Mouse (Mus musculus): ENCODE results near the gene Acad12. TPM values are rescaled to one million over a fixed set of nuclear protein-coding genes. Genes with fewer than 3 reads are reported as not detected.

Gene Acad12
- polyA plus RNA-seq (2014; fragmentation: Nextera tagmentation; extraction: Ambion mirVana), result 1.8 and 2.8 TPM in 2 replicates

DNA sequence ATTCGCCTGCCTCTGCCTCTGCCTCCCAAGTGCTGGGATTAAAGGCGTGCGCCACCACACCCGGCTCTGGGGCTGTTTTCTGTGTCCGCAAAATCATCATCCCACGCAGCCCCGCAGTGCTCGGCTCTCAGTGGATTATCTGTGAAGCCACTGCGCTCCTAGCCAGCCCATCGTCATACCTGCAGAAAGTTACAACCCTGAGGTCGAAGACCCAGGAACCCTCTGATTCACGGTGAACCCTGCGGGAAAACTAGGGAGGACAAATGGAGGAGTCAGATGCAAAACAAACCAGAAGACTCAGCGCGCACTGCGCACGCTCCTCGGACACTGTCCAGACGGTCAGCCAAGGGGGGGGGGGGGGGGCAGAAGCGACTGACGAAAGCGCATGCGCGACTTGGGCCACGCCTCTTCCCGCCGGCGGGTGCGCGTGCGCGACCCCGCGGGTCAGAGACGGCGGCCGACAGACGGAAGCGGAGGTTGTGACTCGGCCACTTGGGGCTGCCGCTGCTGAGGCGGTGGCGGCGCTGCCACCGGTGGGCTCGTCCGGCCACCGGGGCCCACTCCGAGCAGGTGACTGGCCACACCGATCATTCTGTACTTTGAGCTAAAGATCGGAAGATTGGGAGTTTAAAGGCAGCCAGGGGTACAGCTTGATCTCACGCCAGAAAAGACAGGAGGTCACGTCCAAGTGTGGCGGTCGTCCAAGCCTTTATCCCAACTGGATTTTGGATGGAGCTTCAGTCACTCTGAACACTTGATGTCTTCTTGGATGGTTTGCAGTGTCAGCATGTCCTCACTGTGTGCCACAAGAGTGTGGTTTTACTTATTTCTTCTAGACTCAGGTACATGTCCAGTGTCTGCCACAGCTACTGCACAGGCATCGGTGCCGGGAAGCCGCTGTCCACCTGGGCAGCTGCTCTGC is at the start of gene Acad12:
Gene Acad12 (minus strand): TSS at position 347 of the 922 bp plus-strand sequence.
- ATAC-seq (ENCODE audit: low FRiP score), result peak; percentile 92
- no peaks in the 10 kb centered on the region for H3K9me3 ChIP-seq (ENCODE audit: control insufficient read depth, low read length)
- H3K27ac ChIP-seq (ENCODE audit: low read depth, low read length), result peak within 1 kb of the TSS; percentile 79
- DNase-seq (ENCODE audit: low spot score), result peak; percentile 96
- H3K36me3 ChIP-seq (ENCODE audit: control insufficient read depth, insufficient read depth, low read length), result no peaks in the 10 kb centered on the region
- H3K9ac ChIP-seq (ENCODE audit: low read depth, low read length), result peak within 1 kb of the TSS; percentile 84
- 0 out of 2 replicates have a peak, but pooled peaks cover 2% of the 10 kb centered on the region for H3K4me1 ChIP-seq (replicated peaks; ENCODE audit: control insufficient read depth, insufficient read depth, low read length)
- peak within 1 kb of the TSS; percentile 80 for H3K4me2 ChIP-seq (replicated peaks; ENCODE audit: low read depth, low read length)
- WGBS, result 2% methylated on average over 52 of the region's 58 CpGs
- no peaks in the 10 kb centered on the region for H3K27me3 ChIP-seq (ENCODE audit: control insufficient read depth, insufficient read depth, low read length)
- H3K4me3 ChIP-seq (ENCODE audit: low read depth, low read length), result peak within 1 kb of the TSS; percentile 65

DNA sequence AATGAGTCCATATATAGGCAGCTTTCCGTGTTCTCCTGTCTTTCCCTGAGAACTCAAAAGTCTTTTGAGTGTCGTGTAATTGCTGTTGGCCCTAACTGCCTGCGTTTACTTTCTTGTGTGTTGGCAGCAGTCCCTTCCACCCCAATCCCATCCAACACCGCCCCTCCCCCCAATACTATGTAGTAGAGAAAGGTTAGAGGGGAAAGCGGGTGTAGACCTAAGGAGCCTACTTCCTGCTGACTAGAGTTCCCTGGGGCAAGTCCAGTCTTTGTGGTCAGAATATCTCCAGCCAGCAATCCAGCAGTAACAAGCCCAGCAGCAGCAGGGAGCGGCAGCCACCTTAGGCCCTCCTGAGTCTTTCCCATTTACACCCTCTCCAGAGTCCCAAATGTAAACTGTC is 49.7 kb upstream of the Acad12 start:
- no peaks in the 10 kb centered on the region for H3K4me1 ChIP-seq (replicated peaks; ENCODE audit: control insufficient read depth, insufficient read depth, low read length)
- no peak overlapping the region for H3K27ac ChIP-seq (ENCODE audit: low read depth, low read length)
- DNase-seq (ENCODE audit: low spot score) (no peak), ATAC-seq (ENCODE audit: low FRiP score) (no peak)
- H3K36me3 ChIP-seq (ENCODE audit: control insufficient read depth, insufficient read depth, low read length), result no peaks in the 10 kb centered on the region; the same call in 1 of the 2 replicates
- no peak overlapping the region for H3K4me2 ChIP-seq (replicated peaks; ENCODE audit: low read depth, low read length)
- H3K4me3 ChIP-seq (ENCODE audit: low read depth, low read length), result no peak overlapping the region
- WGBS, result 83% methylated on average over 6 of the region's 6 CpGs
- H3K27me3 ChIP-seq (ENCODE audit: control insufficient read depth, insufficient read depth, low read length), result no peaks in the 10 kb centered on the region
- H3K9me3 ChIP-seq (ENCODE audit: control insufficient read depth, low read length), result no peaks in the 10 kb centered on the region
- no peak overlapping the region for H3K9ac ChIP-seq (ENCODE audit: low read depth, low read length)

DNA sequence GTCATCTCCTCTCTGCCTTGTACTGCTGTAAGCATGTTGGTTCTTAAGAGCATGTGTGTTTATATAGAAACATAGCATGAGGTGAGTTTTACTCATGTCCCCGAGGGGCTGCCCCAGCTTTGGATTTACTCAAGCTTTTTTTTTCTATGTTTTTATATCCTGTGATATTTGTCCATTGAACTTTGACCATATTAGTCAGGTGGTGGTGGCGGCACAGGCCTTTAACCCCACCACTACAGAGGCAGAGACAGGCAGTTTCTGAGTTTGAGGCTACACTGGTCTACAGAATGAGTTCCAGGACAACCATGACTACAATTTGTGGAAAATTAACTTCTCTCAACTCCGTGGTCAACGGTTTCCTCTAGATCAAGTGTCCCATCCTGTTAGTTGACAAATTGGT is 48.3 kb upstream of the Acad12 start:
- Histone ChIP-seq H3K27me3 (ENCODE audit: control insufficient read depth, insufficient read depth, low read length) (no peaks in the 10 kb centered on the region), H3K4me3 (ENCODE audit: low read depth, low read length) (no peak overlapping the region), H3K9ac (ENCODE audit: low read depth, low read length) (no peak overlapping the region), H3K4me2 (replicated peaks; ENCODE audit: low read depth, low read length) (no peak overlapping the region), H3K4me1 (replicated peaks; ENCODE audit: control insufficient read depth, insufficient read depth, low read length) (no peaks in the 10 kb centered on the region), H3K9me3 (ENCODE audit: control insufficient read depth, low read length) (no peaks in the 10 kb centered on the region), H3K36me3 (ENCODE audit: control insufficient read depth, insufficient read depth, low read length) (peaks cover 3% of the 10 kb centered on the region), H3K27ac (ENCODE audit: low read depth, low read length) (no peak overlapping the region)
- ATAC-seq (ENCODE audit: low FRiP score) (no peak), DNase-seq (ENCODE audit: low spot score) (no peak)
- 90% methylated on average over 4 of the region's 4 CpGs for WGBS

GRCm38 (mm10) chr5:121664971-121665370 is 46.2 kb upstream of the Acad12 start:
- 94% methylated on average over 9 of the region's 9 CpGs for WGBS
- H3K4me1 ChIP-seq (replicated peaks; ENCODE audit: control insufficient read depth, insufficient read depth, low read length), result peaks cover 3% of the 10 kb centered on the region; the same call in 1 of the 2 replicates
- H3K9me3 ChIP-seq (ENCODE audit: control insufficient read depth, low read length), result no peaks in the 10 kb centered on the region
- H3K36me3 ChIP-seq (ENCODE audit: control insufficient read depth, insufficient read depth, low read length), result peaks cover 3% of the 10 kb centered on the region
- H3K4me2 ChIP-seq (replicated peaks; ENCODE audit: low read depth, low read length), result no peak overlapping the region
- ATAC-seq (ENCODE audit: low FRiP score) (no peak), DNase-seq (ENCODE audit: low spot score) (no peak)
- H3K27me3 ChIP-seq (ENCODE audit: control insufficient read depth, insufficient read depth, low read length), result no peaks in the 10 kb centered on the region
- no peak overlapping the region for H3K27ac ChIP-seq (ENCODE audit: low read depth, low read length)
- no peak overlapping the region for H3K9ac ChIP-seq (ENCODE audit: low read depth, low read length)
- no peak overlapping the region for H3K4me3 ChIP-seq (ENCODE audit: low read depth, low read length)

DNA sequence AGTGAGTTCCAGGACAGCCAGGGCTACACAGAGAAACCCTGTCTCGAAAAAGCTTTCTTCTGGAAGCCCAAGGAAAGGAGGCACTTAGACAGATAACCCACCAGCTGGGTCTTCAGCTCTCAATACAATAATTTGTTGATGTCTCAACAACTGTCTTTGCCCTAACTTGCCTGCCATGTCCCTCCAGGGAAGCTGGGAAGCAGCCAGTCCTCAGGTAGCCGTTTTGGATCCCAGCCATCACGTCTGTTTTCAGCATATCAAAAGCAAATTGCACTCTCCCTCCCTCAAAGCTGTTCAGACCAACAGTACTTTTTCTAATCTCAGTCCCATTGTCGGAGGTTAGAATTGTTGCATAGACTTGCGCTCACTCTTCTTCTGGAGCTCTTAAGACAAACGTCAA is 45.3 kb upstream of the Acad12 start:
- DNase-seq (ENCODE audit: low spot score) (no peak), ATAC-seq (ENCODE audit: low FRiP score) (no peak)
- H3K9ac ChIP-seq (ENCODE audit: low read depth, low read length), result no peak overlapping the region
- peaks cover 3% of the 10 kb centered on the region for H3K36me3 ChIP-seq (ENCODE audit: control insufficient read depth, insufficient read depth, low read length)
- no peaks in the 10 kb centered on the region for H3K9me3 ChIP-seq (ENCODE audit: control insufficient read depth, low read length)
- WGBS, result 93% methylated on average over 6 of the region's 6 CpGs
- H3K27ac ChIP-seq (ENCODE audit: low read depth, low read length), result no peak overlapping the region
- H3K4me1 ChIP-seq (replicated peaks; ENCODE audit: control insufficient read depth, insufficient read depth, low read length), result peaks cover 3% of the 10 kb centered on the region; the same call in 1 of the 2 replicates
- H3K4me3 ChIP-seq (ENCODE audit: low read depth, low read length), result no peak overlapping the region
- H3K4me2 ChIP-seq (replicated peaks; ENCODE audit: low read depth, low read length), result no peak overlapping the region
- no peaks in the 10 kb centered on the region for H3K27me3 ChIP-seq (ENCODE audit: control insufficient read depth, insufficient read depth, low read length)

- H3K9ac ChIP-seq (ENCODE audit: low read depth, low read length), result no peak overlapping the region
- no peak overlapping the region for H3K4me2 ChIP-seq (replicated peaks; ENCODE audit: low read depth, low read length)
- DNase-seq (ENCODE audit: low spot score), result no peak
- no peaks in the 10 kb centered on the region for H3K9me3 ChIP-seq (ENCODE audit: control insufficient read depth, low read length)
- no peak overlapping the region for H3K27ac ChIP-seq (ENCODE audit: low read depth, low read length)
- H3K4me3 ChIP-seq (ENCODE audit: low read depth, low read length), result no peak overlapping the region
- 88% methylated on average over 8 of the region's 8 CpGs for WGBS
- H3K4me1 ChIP-seq (replicated peaks; ENCODE audit: control insufficient read depth, insufficient read depth, low read length), result peaks cover 3% of the 10 kb centered on the region; the same call in 1 of the 2 replicates
- no peaks in the 10 kb centered on the region for H3K27me3 ChIP-seq (ENCODE audit: control insufficient read depth, insufficient read depth, low read length)
- peaks cover 3% of the 10 kb centered on the region for H3K36me3 ChIP-seq (ENCODE audit: control insufficient read depth, insufficient read depth, low read length)
- ATAC-seq (ENCODE audit: low FRiP score), result no peak
These were observed 44.7 kb upstream of the Acad12 start for GRCm38 (mm10) chr5:121663456-121663855.

DNA sequence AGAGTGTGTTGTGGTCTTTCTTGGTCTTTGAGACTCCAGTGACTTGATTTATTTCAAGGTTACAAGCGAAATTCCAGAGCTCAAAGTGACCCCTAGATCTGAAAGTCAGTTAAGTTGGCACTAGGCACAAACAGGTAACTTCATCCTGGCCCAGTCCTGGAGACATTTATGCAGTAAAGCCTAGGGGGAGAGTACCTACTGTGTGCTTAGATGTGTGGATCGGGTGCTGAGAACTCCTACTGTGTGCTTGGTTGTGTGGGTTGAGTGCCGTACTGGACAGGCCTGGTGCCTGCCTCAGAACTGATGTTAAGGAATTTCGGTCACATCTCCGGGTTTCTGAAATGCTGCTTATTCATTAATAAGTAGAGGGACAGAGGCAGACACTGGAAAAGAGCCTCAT is 42.8 kb upstream of the Acad12 start:
- DNase-seq (ENCODE audit: low spot score) (no peak), ATAC-seq (ENCODE audit: low FRiP score) (no peak)
- H3K4me3 ChIP-seq (ENCODE audit: low read depth, low read length), result peak overlapping the region; percentile 97
- peak overlapping the region; percentile 88 for H3K4me2 ChIP-seq (replicated peaks; ENCODE audit: low read depth, low read length)
- H3K27me3 ChIP-seq (ENCODE audit: control insufficient read depth, insufficient read depth, low read length), result no peaks in the 10 kb centered on the region
- H3K9me3 ChIP-seq (ENCODE audit: control insufficient read depth, low read length), result no peaks in the 10 kb centered on the region
- H3K9ac ChIP-seq (ENCODE audit: low read depth, low read length), result peak overlapping the region; percentile 91
- WGBS, result 92% methylated on average over 5 of the region's 5 CpGs
- H3K36me3 ChIP-seq (ENCODE audit: control insufficient read depth, insufficient read depth, low read length), result peaks cover 3% of the 10 kb centered on the region; the same call in 1 of the 2 replicates
- H3K4me1 ChIP-seq (replicated peaks; ENCODE audit: control insufficient read depth, insufficient read depth, low read length), result peaks cover 3% of the 10 kb centered on the region; the same call in 1 of the 2 replicates
- H3K27ac ChIP-seq (ENCODE audit: low read depth, low read length), result no peak overlapping the region

GRCm38 (mm10) chr5:121660897-121661254 is 42.1 kb upstream of the Acad12 start:
- Histone ChIP-seq H3K36me3 (ENCODE audit: control insufficient read depth, insufficient read depth, low read length) (peaks cover 3% of the 10 kb centered on the region; the same call in 1 of the 2 replicates), H3K9ac (ENCODE audit: low read depth, low read length) (peak overlapping the region; percentile 91), H3K4me2 (replicated peaks; ENCODE audit: low read depth, low read length) (peak overlapping the region; percentile 88), H3K27ac (ENCODE audit: low read depth, low read length) (peak overlapping the region; percentile 73; the same call in 1 of the 2 replicates), H3K27me3 (ENCODE audit: control insufficient read depth, insufficient read depth, low read length) (no peaks in the 10 kb centered on the region), H3K4me3 (ENCODE audit: low read depth, low read length) (peak overlapping the region; percentile 97), H3K4me1 (replicated peaks; ENCODE audit: control insufficient read depth, insufficient read depth, low read length) (peaks cover 3% of the 10 kb centered on the region; the same call in 1 of the 2 replicates), H3K9me3 (ENCODE audit: control insufficient read depth, low read length) (no peaks in the 10 kb centered on the region)
- ATAC-seq (ENCODE audit: low FRiP score) (no peak; the same call in 1 of the 2 replicates), DNase-seq (ENCODE audit: low spot score) (no peak)
- under 1% methylated on average over 26 of the region's 26 CpGs for WGBS

Data from hindbrain, embryonic 11.5 days (tissue).